ENCODE assay signal across 20 mouse cellular contexts in genomic region chr14:49745874-49746273, GRCm38 (mm10). TPM values are rescaled to one million over a fixed set of nuclear protein-coding genes. Genes with fewer than 3 reads are reported as not detected.
"Had no signal": no experiment of that assay in that cellular context is flagged by ENCODE, and none has a peak within 500 bp of the region (broad histone marks: within the 10 kb centered on the region; RNA-seq: fewer than 3 reads in every experiment).

No protein-coding gene starts in this region.

- DNase-seq: liver, postnatal 0 days; lung, adult 2 months; lung, postnatal 14 days; lung, postnatal 36 days; midbrain, embryonic 14.5 days; right cerebral cortex, postnatal 14 days; thymus, adult 2 months; thymus, postnatal 25 days had no signal

- ATAC-seq: liver, postnatal 0 days; lung, postnatal 0 days; midbrain, embryonic 16.5 days had no signal

- H3K4me2 ChIP-seq: lung, embryonic 15.5 days; midbrain, embryonic 12.5 days; neural tube, embryonic 12.5 days; stomach, embryonic 15.5 days had no signal

- H3K4me1 ChIP-seq: lung, embryonic 15.5 days; megakaryocyte, embryonic 14.5 days; midbrain, embryonic 12.5 days; neural tube, embryonic 12.5 days; stomach, embryonic 15.5 days had no signal

- H3K27ac ChIP-seq: lung, embryonic 15.5 days; macrophage; midbrain, embryonic 12.5 days; neural tube, embryonic 12.5 days; stomach, embryonic 15.5 days; stomach, postnatal 0 days had no signal

- H3K4me3 ChIP-seq: lung, embryonic 15.5 days; megakaryocyte, embryonic 14.5 days; midbrain, embryonic 12.5 days; neural tube, embryonic 12.5 days; stomach, embryonic 15.5 days had no signal

- H3K9ac ChIP-seq: liver, postnatal 0 days; lung, embryonic 15.5 days; midbrain, embryonic 12.5 days; neural tube, embryonic 12.5 days; stomach, embryonic 15.5 days had no signal

- H3K9me3 ChIP-seq: lung, embryonic 15.5 days; megakaryocyte, embryonic 14.5 days; midbrain, embryonic 12.5 days; neural tube, embryonic 12.5 days; stomach, embryonic 15.5 days had no signal

- H3K27me3 ChIP-seq: lung, embryonic 15.5 days; megakaryocyte, embryonic 14.5 days; midbrain, embryonic 12.5 days; neural tube, embryonic 12.5 days; stomach, embryonic 15.5 days had no signal

- H3K36me3 ChIP-seq: lung, embryonic 15.5 days; midbrain, embryonic 12.5 days; neural tube, embryonic 12.5 days; stomach, embryonic 15.5 days had no signal

RNA-seq across cellular contexts. Expression of gene Armh4, which starts 37.3 kb away (rescaled TPM):
- total RNA-seq: megakaryocyte progenitor cell, adult 5-6 weeks; monocyte, adult 5-6 weeks; neutrophil, adult 5-6 weeks had no signal
- polyA plus RNA-seq: macrophage had no signal
